26 mouse cellular contexts compared by ENCODE assay signal in genomic region chr1:55725428-55725827, GRCm38 (mm10).
DNase-seq lines count a peak whose midpoint lies in the region; ATAC-seq and TF ChIP-seq lines count a peak whose summit lies in the region.
"Had no signal": no experiment of that assay in that cellular context is flagged by ENCODE, and none has a peak within 500 bp of the region (broad histone marks: within the 10 kb centered on the region; RNA-seq: fewer than 3 reads in every experiment).

No protein-coding gene starts in this region.

- no peak overlapping the region for H3K9ac ChIP-seq in forebrain, embryonic 14.5 days (ENCODE audit: low read length)
- H3K9ac ChIP-seq in forebrain, embryonic 12.5 days: no peak overlapping the region
- H3K9ac ChIP-seq in limb, embryonic 14.5 days (ENCODE audit: low read depth, low read length, severe bottlenecking): no peak overlapping the region
- H3K9ac ChIP-seq: embryonic facial prominence, embryonic 15.5 days; heart, embryonic 12.5 days; heart, embryonic 15.5 days; hindbrain, embryonic 13.5 days had no signal

- no peaks in the 10 kb centered on the region for H3K36me3 ChIP-seq in forebrain, embryonic 14.5 days (ENCODE audit: control insufficient read depth, insufficient read depth, low read length)
- no peaks in the 10 kb centered on the region for H3K36me3 ChIP-seq in forebrain, embryonic 12.5 days (replicated peaks)
- no peaks in the 10 kb centered on the region for H3K36me3 ChIP-seq in limb, embryonic 14.5 days (ENCODE audit: control insufficient read depth, insufficient read depth, low read length)
- no peaks in the 10 kb centered on the region for H3K36me3 ChIP-seq in limb, embryonic 10.5 days
- H3K36me3 ChIP-seq: embryonic facial prominence, embryonic 15.5 days; heart, embryonic 12.5 days; heart, embryonic 15.5 days; hindbrain, embryonic 10.5 days; hindbrain, embryonic 13.5 days had no signal

- H3K4me1 ChIP-seq in forebrain, embryonic 14.5 days (ENCODE audit: control insufficient read depth, insufficient read depth, low read length): no peaks in the 10 kb centered on the region
- H3K4me1 ChIP-seq in forebrain, embryonic 12.5 days: no peaks in the 10 kb centered on the region
- H3K4me1 ChIP-seq in limb, embryonic 14.5 days (ENCODE audit: control insufficient read depth, insufficient read depth, low read length): no peaks in the 10 kb centered on the region
- H3K4me1 ChIP-seq in limb, embryonic 10.5 days: no peaks in the 10 kb centered on the region
- H3K4me1 ChIP-seq: embryonic facial prominence, embryonic 15.5 days; heart, embryonic 15.5 days; hindbrain, embryonic 10.5 days; hindbrain, embryonic 13.5 days had no signal

- no peak for TF ChIP-seq POLR2A in limb, embryonic 14.5 days (IDR thresholded peaks at IDR 0.05; ENCODE audit: borderline replicate concordance, extremely low read depth, insufficient read depth, insufficient read length)

- ATAC-seq in forebrain, embryonic 14.5 days: no peak
- ATAC-seq in forebrain, embryonic 12.5 days (ENCODE audit: low FRiP score): no peak
- ATAC-seq in limb, embryonic 14.5 days (ENCODE audit: low FRiP score, low read depth): no peak
- ATAC-seq: activated CD4-positive, CD25-positive, alpha-beta regulatory T cell, adult 4 months; forebrain, embryonic 16.5 days; intestine, postnatal 0 days had no signal

- no peaks in the 10 kb centered on the region for H3K27me3 ChIP-seq in forebrain, embryonic 14.5 days (replicated peaks; ENCODE audit: control insufficient read depth, insufficient read depth, low read length)
- H3K27me3 ChIP-seq in forebrain, embryonic 12.5 days: no peaks in the 10 kb centered on the region
- H3K27me3 ChIP-seq in limb, embryonic 14.5 days (ENCODE audit: control insufficient read depth, insufficient read depth, low read length): no peaks in the 10 kb centered on the region
- no peaks in the 10 kb centered on the region for H3K27me3 ChIP-seq in limb, embryonic 10.5 days (ENCODE audit: low read depth, poor library complexity, severe bottlenecking)
- H3K27me3 ChIP-seq: embryonic facial prominence, embryonic 15.5 days; heart, embryonic 12.5 days; heart, embryonic 15.5 days; hindbrain, embryonic 13.5 days had no signal

- 44% methylated on average over 3 of the region's 3 CpGs for WGBS in forebrain, embryonic 14.5 days
- WGBS in forebrain, embryonic 12.5 days: 73% methylated on average over 3 of the region's 3 CpGs
- WGBS in limb, embryonic 14.5 days: 69% methylated on average over 3 of the region's 3 CpGs
- WGBS in limb, embryonic 10.5 days: 89% methylated on average over 3 of the region's 3 CpGs

- peak; percentile 66 to 67 for DNase-seq in cerebellum, postnatal 10 days
- no peak for DNase-seq in cerebellum, adult 9-11 months
- DNase-seq in forebrain, embryonic 14.5 days (ENCODE audit: low spot score): peak; percentile 54
- DNase-seq in limb, embryonic 14.5 days (ENCODE audit: low spot score): peak; percentile 22
- DNase-seq in limb, embryonic 10.5 days (ENCODE audit: low spot score): no peak
- DNase-seq in brain, adult 2 months (ENCODE audit: low read depth, low spot score): peak; percentile 61
- no peak for DNase-seq in neural tube, embryonic 10.5 days (ENCODE audit: extremely low spot score, low spot score)
- DNase-seq: adrenal gland, adult 8-10 months; adrenal gland, postnatal 25 days; cerebellum, adult 11 months; cerebellum, adult 2 months; cerebellum, postnatal 36 days; embryo, embryonic 11 days; gastrocnemius, postnatal 25 days; heart, adult 18-20 months; heart, postnatal 10 days; heart, postnatal 36 days had no signal

- H3K9me3 ChIP-seq in forebrain, embryonic 14.5 days (replicated peaks; ENCODE audit: control insufficient read depth, low read length): no peaks in the 10 kb centered on the region
- no peaks in the 10 kb centered on the region for H3K9me3 ChIP-seq in forebrain, embryonic 12.5 days
- H3K9me3 ChIP-seq in limb, embryonic 14.5 days (ENCODE audit: control insufficient read depth, low read length): no peaks in the 10 kb centered on the region
- no peaks in the 10 kb centered on the region for H3K9me3 ChIP-seq in limb, embryonic 10.5 days (replicated peaks)
- H3K9me3 ChIP-seq: embryonic facial prominence, embryonic 15.5 days; heart, embryonic 15.5 days; hindbrain, embryonic 10.5 days; hindbrain, embryonic 13.5 days had no signal

- H3K4me2 ChIP-seq in forebrain, embryonic 14.5 days (ENCODE audit: low read length): no peak overlapping the region
- H3K4me2 ChIP-seq in forebrain, embryonic 12.5 days: no peak overlapping the region
- H3K4me2 ChIP-seq in limb, embryonic 14.5 days (replicated peaks; ENCODE audit: low read depth, low read length, severe bottlenecking): no peak overlapping the region
- H3K4me2 ChIP-seq: embryonic facial prominence, embryonic 15.5 days; heart, embryonic 12.5 days; heart, embryonic 15.5 days; hindbrain, embryonic 13.5 days had no signal

- no peak overlapping the region for H3K27ac ChIP-seq in forebrain, embryonic 14.5 days (ENCODE audit: low read depth, low read length)
- no peak overlapping the region for H3K27ac ChIP-seq in forebrain, embryonic 12.5 days
- no peak overlapping the region for H3K27ac ChIP-seq in limb, embryonic 14.5 days (replicated peaks; ENCODE audit: low read depth, low read length)
- no peak overlapping the region for H3K27ac ChIP-seq in limb, embryonic 10.5 days
- H3K27ac ChIP-seq: embryonic facial prominence, embryonic 15.5 days; heart, embryonic 15.5 days; hindbrain, embryonic 10.5 days; hindbrain, embryonic 13.5 days had no signal

- no peak overlapping the region for H3K4me3 ChIP-seq in forebrain, embryonic 14.5 days (ENCODE audit: low read depth, low read length)
- H3K4me3 ChIP-seq in forebrain, embryonic 12.5 days (replicated peaks): no peak overlapping the region
- no peak overlapping the region for H3K4me3 ChIP-seq in limb, embryonic 14.5 days (replicated peaks; ENCODE audit: low read length)
- no peak overlapping the region for H3K4me3 ChIP-seq in limb, embryonic 10.5 days
- H3K4me3 ChIP-seq: embryonic facial prominence, embryonic 15.5 days; heart, embryonic 12.5 days; heart, embryonic 15.5 days; hindbrain, embryonic 10.5 days; hindbrain, embryonic 13.5 days had no signal

Comparison
In these comparisons a context has a peak if more than half of its experiments do, and no peak if none do; other contexts are left out.
1. DNase-seq: peak in cerebellum, postnatal 10 days (2 of 2), forebrain, embryonic 14.5 days (single experiment), limb, embryonic 14.5 days (single experiment) and brain, adult 2 months (single experiment); none in cerebellum, adult 9-11 months (single experiment), limb, embryonic 10.5 days (single experiment) and neural tube, embryonic 10.5 days (single experiment).